Mouse (Mus musculus) MEL (cell line): ENCODE measurements at regions not wholly inside any gene's neighbourhood (a gene's known extent, or its start where the extent isn't known, plus 50 kb on each side); places are given as distances from the start of the nearest gene placed in this dataset.

Source experiments
- DNase-seq: peaks from one replicate; pipeline ENCODE4 v3.0.0; 2011; ENCODE audit warnings: low read depth, low spot score
- H3K27ac ChIP-seq: 2 replicates; pipeline ENCODE4 v1.5.1; 2012; ENCODE audit warnings: low read depth, mild to moderate bottlenecking, control low read depth, low read length, moderate library complexity; ENCODE audit not compliant: control insufficient read depth
- H3K27me3 ChIP-seq, 2 experiments: fragments of 150-350 bp in 1 of 2; sonication (generic) in 1 of 2; 2 replicates each; pipeline ENCODE4 v1.6.1; 2012; ENCODE audit warnings: low read length in 2 of 2, mild to moderate bottlenecking in 2 of 2, improper control_type of control experiment in 1 of 2, moderate library complexity in 1 of 2; ENCODE audit not compliant: insufficient read depth in 2 of 2, control insufficient read depth in 1 of 2
- H3K36me3 ChIP-seq, 2 experiments: 2 replicates each; pipeline ENCODE4 v1.6.1; 2012 to 2014; ENCODE audit warnings: low read length in 2 of 2, improper control_type of control experiment in 1 of 2, inconsistent platforms in 1 of 2, mild to moderate bottlenecking in 1 of 2; ENCODE audit not compliant: insufficient read depth in 2 of 2, control insufficient read depth in 1 of 2
- H3K4me1 ChIP-seq, 2 experiments: fragments of 150-350 bp in 1 of 2; sonication (generic) in 1 of 2; 2 replicates each; pipeline ENCODE4 v1.6.1; 2012; ENCODE audit warnings: low read length in 2 of 2, improper control_type of control experiment in 1 of 2, mild to moderate bottlenecking in 1 of 2; ENCODE audit not compliant: insufficient read depth in 2 of 2, control insufficient read depth in 1 of 2
- H3K4me3 ChIP-seq, 2 experiments: fragments of 150-350 bp in 1 of 2; sonication (generic) in 1 of 2; 2 replicates each; pipeline ENCODE4 v1.5.1; 2012; ENCODE audit warnings: low read depth in 2 of 2, low read length in 2 of 2, mild to moderate bottlenecking in 2 of 2, moderate library complexity in 2 of 2, control low read depth in 1 of 2, improper control_type of control experiment in 1 of 2; ENCODE audit not compliant: control insufficient read depth in 1 of 2, insufficient read depth in 1 of 2
- H3K79me2 ChIP-seq: 2 replicates; pipeline ENCODE4 v1.6.1; 2012; ENCODE audit warnings: mild to moderate bottlenecking, low read length, moderate library complexity; ENCODE audit not compliant: control insufficient read depth, poor library complexity, insufficient read depth
- H3K9ac ChIP-seq: 2 replicates; pipeline ENCODE4 v1.6.1; 2012; ENCODE audit warnings: low read depth, mild to moderate bottlenecking, control low read depth, low read length, moderate library complexity; ENCODE audit not compliant: control insufficient read depth, poor library complexity, severe bottlenecking
- H3K9me3 ChIP-seq: fragments of 150-350 bp; sonication (generic); replicated peaks from 2 replicates; pipeline ENCODE4 v1.6.1; 2012; ENCODE audit warnings: mild to moderate bottlenecking, low read length, improper control_type of control experiment, moderate library complexity; ENCODE audit not compliant: insufficient read depth
- CTCF ChIP-seq, 3 experiments: IDR thresholded peaks in 2 of 3; conservative IDR thresholded peaks in 1 of 3; 2 replicates each; pipeline ENCODE4 v1.5.1; 2011 to 2012; ENCODE audit warnings: low read length in 3 of 3, low read depth in 2 of 3, mild to moderate bottlenecking in 2 of 3, improper control_type of control experiment in 1 of 3, inconsistent platforms in 1 of 3, mixed read lengths in 1 of 3, moderate library complexity in 1 of 3; ENCODE audit not compliant: control insufficient read depth in 1 of 3, insufficient read depth in 1 of 3, poor library complexity in 1 of 3, severe bottlenecking in 1 of 3
- E2F4 ChIP-seq: IDR thresholded peaks from 2 replicates; pipeline ENCODE4 v1.6.1; 2011; ENCODE audit warnings: low read depth, low read length, improper control_type of control experiment, borderline replicate concordance
- ELF1 ChIP-seq: IDR thresholded peaks from 2 replicates; pipeline ENCODE4 v1.6.1; 2014; ENCODE audit warnings: low read depth, mild to moderate bottlenecking, inconsistent platforms, low read length, improper control_type of control experiment, moderate library complexity
- EP300 ChIP-seq, 2 experiments: IDR thresholded peaks; 2 replicates each; pipeline ENCODE4 v1.6.1; 2011; ENCODE audit warnings: improper control_type of control experiment in 2 of 2, low read length in 2 of 2, low read depth in 1 of 2, mild to moderate bottlenecking in 1 of 2
- GABPA ChIP-seq: IDR thresholded peaks from 2 replicates; pipeline ENCODE4 v1.6.1; 2012; ENCODE audit warnings: low read depth, mild to moderate bottlenecking, inconsistent platforms, low read length, improper control_type of control experiment, moderate library complexity
- GATA1 ChIP-seq: IDR thresholded peaks from 2 replicates; pipeline ENCODE4 v1.6.1; 2011; ENCODE audit warnings: low read depth, low read length, improper control_type of control experiment
- HCFC1 ChIP-seq: IDR thresholded peaks from 2 replicates; pipeline ENCODE4 v1.6.1; 2012; ENCODE audit warnings: low read depth, mild to moderate bottlenecking, inconsistent platforms, low read length, improper control_type of control experiment, moderate library complexity
- JUND ChIP-seq: IDR thresholded peaks from 2 replicates; pipeline ENCODE4 v1.6.1; 2011; ENCODE audit warnings: low read depth, mild to moderate bottlenecking, improper control_type of control experiment, low read length
- KAT2A ChIP-seq: conservative IDR thresholded peaks from 2 replicates; pipeline ENCODE4 v1.6.1; 2012; ENCODE audit warnings: low read depth, low read length, improper control_type of control experiment, inconsistent platforms
- MAX ChIP-seq: IDR thresholded peaks from 2 replicates; pipeline ENCODE4 v1.6.1; 2011; ENCODE audit warnings: low read length, improper control_type of control experiment
- MAZ ChIP-seq: IDR thresholded peaks from 2 replicates; pipeline ENCODE4 v1.6.1; 2012; ENCODE audit warnings: low read depth, mild to moderate bottlenecking, inconsistent platforms, low read length, improper control_type of control experiment
- MXI1 ChIP-seq: IDR thresholded peaks from 2 replicates; pipeline ENCODE4 v1.6.1; 2011; ENCODE audit warnings: mild to moderate bottlenecking, low read depth, low read length, improper control_type of control experiment
- MYB ChIP-seq: IDR thresholded peaks from 2 replicates; pipeline ENCODE4 v1.6.1; 2011; ENCODE audit warnings: mild to moderate bottlenecking, low read depth, low read length, improper control_type of control experiment
- MYC ChIP-seq: IDR thresholded peaks from 2 replicates; pipeline ENCODE4 v1.6.1; 2011; ENCODE audit warnings: low read depth, mild to moderate bottlenecking, low read length, improper control_type of control experiment, moderate library complexity
- NRF1 ChIP-seq: IDR thresholded peaks from 2 replicates; pipeline ENCODE4 v1.6.1; 2014; ENCODE audit warnings: low read depth, mild to moderate bottlenecking, inconsistent platforms, low read length, improper control_type of control experiment, moderate library complexity; ENCODE audit not compliant: poor library complexity, insufficient read depth, severe bottlenecking
- POLR2A ChIP-seq, 2 experiments: IDR thresholded peaks; 2 replicates each; pipeline ENCODE4 v1.6.1; 2011 to 2012; ENCODE audit warnings: low read length in 2 of 2, mild to moderate bottlenecking in 2 of 2, control low read depth in 1 of 2, improper control_type of control experiment in 1 of 2, low read depth in 1 of 2, moderate library complexity in 1 of 2; ENCODE audit not compliant: control insufficient read depth in 1 of 2, insufficient read depth in 1 of 2, poor library complexity in 1 of 2
- RCOR1 ChIP-seq: IDR thresholded peaks from 2 replicates; pipeline ENCODE4 v1.6.1; 2012; ENCODE audit warnings: low read depth, mild to moderate bottlenecking, inconsistent platforms, low read length, improper control_type of control experiment
- SIN3A ChIP-seq: IDR thresholded peaks from 2 replicates; pipeline ENCODE4 v1.6.1; 2012; ENCODE audit warnings: low read length, improper control_type of control experiment, inconsistent platforms
- TAL1 ChIP-seq: IDR thresholded peaks from 2 replicates; pipeline ENCODE4 v1.6.1; 2012; ENCODE audit warnings: mild to moderate bottlenecking, inconsistent platforms, low read length, moderate library complexity, mixed read lengths
- TBP ChIP-seq: IDR thresholded peaks from 2 replicates; pipeline ENCODE4 v1.8.0; 2011; ENCODE audit warnings: low read depth, low read length, improper control_type of control experiment
- UBTF ChIP-seq: IDR thresholded peaks from 2 replicates; pipeline ENCODE4 v1.6.1; 2012; ENCODE audit warnings: low read depth, mild to moderate bottlenecking, inconsistent platforms, low read length, improper control_type of control experiment, moderate library complexity, borderline replicate concordance; ENCODE audit not compliant: insufficient read depth
- USF2 ChIP-seq, 2 experiments: IDR thresholded peaks; 2 replicates each; pipeline ENCODE4 v1.6.1; 2011 to 2012; ENCODE audit warnings: improper control_type of control experiment in 2 of 2, low read length in 2 of 2, borderline replicate concordance in 1 of 2, inconsistent platforms in 1 of 2, low read depth in 1 of 2, mild to moderate bottlenecking in 1 of 2; ENCODE audit not compliant: insufficient read depth in 1 of 2
- ZC3H11A ChIP-seq: IDR thresholded peaks from 2 replicates; pipeline ENCODE4 v1.6.1; 2012; ENCODE audit warnings: low read depth, mild to moderate bottlenecking, inconsistent platforms, low read length, improper control_type of control experiment
- ZKSCAN1 ChIP-seq: IDR thresholded peaks from 2 replicates; pipeline ENCODE4 v1.6.1; 2012; ENCODE audit warnings: low read depth, mild to moderate bottlenecking, inconsistent platforms, low read length, improper control_type of control experiment, moderate library complexity
- ZMIZ1 ChIP-seq: IDR thresholded peaks from 2 replicates; pipeline ENCODE4 v1.6.1; 2012; ENCODE audit warnings: low read depth, mild to moderate bottlenecking, inconsistent platforms, low read length, improper control_type of control experiment, moderate library complexity

DNA sequence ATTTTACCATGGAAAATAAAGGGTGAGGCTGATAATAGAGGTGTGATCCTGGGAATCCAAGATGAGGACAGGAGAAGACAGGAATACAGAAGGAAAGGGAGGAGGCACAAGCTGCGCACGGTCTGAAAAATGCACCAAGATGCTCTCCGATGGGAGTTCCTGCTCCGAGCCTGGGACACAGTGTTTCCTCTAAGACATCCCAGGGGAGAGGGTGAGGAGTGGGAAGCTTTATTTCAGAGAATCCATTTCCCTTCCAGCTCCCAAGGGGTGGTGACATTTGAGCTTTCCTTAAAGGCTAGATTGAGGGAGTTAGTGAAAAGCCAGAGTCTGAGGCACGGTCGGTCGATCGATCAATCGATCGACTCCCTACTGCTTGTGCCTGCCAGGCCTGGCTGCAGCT lies 212.7 kb upstream of the Nabp1 start:
- H3K79me2 ChIP-seq: no peaks in the 10 kb centered on the region
- no peak overlapping the region for H3K9ac ChIP-seq
- DNase-seq: no peak
- no peaks in the 10 kb centered on the region for H3K36me3 ChIP-seq
- no peaks in the 10 kb centered on the region for H3K27me3 ChIP-seq
- TF ChIP-seq TAL1 (no peak), ZMIZ1 (no peak), ZKSCAN1 (no peak), UBTF (no peak), POLR2A (IDR thresholded peaks at IDR 0.05; ENCODE audit: control insufficient read depth in 1 of 2, insufficient read depth in 1 of 2, low read depth in 1 of 2, low read length in 2 of 2, poor library complexity in 1 of 2) (no peak)
- H3K9me3 ChIP-seq: no peaks in the 10 kb centered on the region
- no peaks in the 10 kb centered on the region for H3K4me1 ChIP-seq
- no peak overlapping the region for H3K4me3 ChIP-seq
- H3K27ac ChIP-seq: no peak overlapping the region

DNA sequence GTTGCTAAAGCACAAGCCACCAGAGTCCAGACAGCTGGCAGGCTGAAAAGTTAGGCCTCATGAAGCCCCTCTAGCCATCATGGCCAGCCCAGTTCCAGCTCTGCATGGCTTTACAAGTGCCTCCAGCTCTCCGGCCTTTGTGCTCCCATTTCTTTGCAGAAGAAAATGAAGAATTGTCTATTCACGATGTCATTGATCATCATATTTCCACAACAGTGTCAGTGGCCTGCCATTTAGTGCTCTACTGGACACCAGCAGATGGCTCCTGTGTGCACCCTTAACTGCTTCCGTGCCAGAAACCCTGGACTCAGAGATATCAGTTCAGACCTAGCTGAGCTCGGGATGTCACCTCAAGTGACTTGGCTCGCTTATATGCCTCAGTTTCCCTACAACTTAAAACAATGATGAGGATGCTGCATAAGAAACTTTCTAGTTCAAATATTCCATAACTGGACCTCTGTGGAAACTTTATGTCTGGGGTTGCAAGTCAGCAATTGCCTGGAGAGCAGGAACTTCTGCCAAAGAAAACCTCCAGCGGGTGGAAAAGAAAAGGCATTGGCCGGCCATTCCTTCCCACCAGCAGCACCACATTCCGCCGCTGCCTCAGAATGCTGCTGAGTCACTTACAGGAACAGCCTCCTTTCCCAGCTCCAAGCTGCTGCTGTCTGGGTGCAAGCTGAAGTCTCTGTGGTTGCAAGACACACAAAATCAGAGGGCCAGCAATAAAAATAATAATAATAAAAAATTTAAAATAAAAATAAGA lies 211.4 kb upstream of the Nabp1 start:
- DNase-seq: no peak
- H3K9me3 ChIP-seq: no peaks in the 10 kb centered on the region
- no peak overlapping the region for H3K9ac ChIP-seq
- no peaks in the 10 kb centered on the region for H3K27me3 ChIP-seq
- no peak overlapping the region for H3K27ac ChIP-seq
- H3K79me2 ChIP-seq: no peaks in the 10 kb centered on the region
- no peaks in the 10 kb centered on the region for H3K4me1 ChIP-seq
- TF ChIP-seq KAT2A (no peak), UBTF (no peak), MAX (no peak), E2F4 (no peak), CTCF (IDR thresholded peaks at IDR 0.05 in 2 of 3, conservative IDR thresholded peaks at IDR 0.05 in 1 of 3; ENCODE audit: control insufficient read depth in 1 of 3, insufficient read depth in 1 of 3, low read depth in 2 of 3, low read length in 3 of 3, poor library complexity in 1 of 3, severe bottlenecking in 1 of 3) (no peak), USF2 (IDR thresholded peaks at IDR 0.05; ENCODE audit: borderline replicate concordance in 1 of 2, insufficient read depth in 1 of 2, low read depth in 1 of 2, low read length in 2 of 2) (no peak), ZC3H11A (no peak), TBP (no peak), ZMIZ1 (no peak)
- H3K36me3 ChIP-seq: no peaks in the 10 kb centered on the region
- no peak overlapping the region for H3K4me3 ChIP-seq

- no peaks in the 10 kb centered on the region for H3K4me1 ChIP-seq
- no peak for DNase-seq
- H3K9ac ChIP-seq: no peak overlapping the region
- no peak overlapping the region for H3K27ac ChIP-seq
- no peaks in the 10 kb centered on the region for H3K79me2 ChIP-seq
- H3K27me3 ChIP-seq: no peaks in the 10 kb centered on the region
- no peak overlapping the region for H3K4me3 ChIP-seq
- no peaks in the 10 kb centered on the region for H3K9me3 ChIP-seq
- H3K36me3 ChIP-seq: no peaks in the 10 kb centered on the region
- TF ChIP-seq MYC (no peak), HCFC1 (no peak), RCOR1 (no peak), GABPA (no peak), MYB (no peak), UBTF (no peak), NRF1 (no peak), USF2 (IDR thresholded peaks at IDR 0.05; ENCODE audit: borderline replicate concordance in 1 of 2, insufficient read depth in 1 of 2, low read depth in 1 of 2, low read length in 2 of 2) (no peak), EP300 (IDR thresholded peaks at IDR 0.05; ENCODE audit: low read depth in 1 of 2, low read length in 2 of 2) (no peak), CTCF (IDR thresholded peaks at IDR 0.05 in 2 of 3, conservative IDR thresholded peaks at IDR 0.05 in 1 of 3; ENCODE audit: control insufficient read depth in 1 of 3, insufficient read depth in 1 of 3, low read depth in 2 of 3, low read length in 3 of 3, poor library complexity in 1 of 3, severe bottlenecking in 1 of 3) (no peak), SIN3A (no peak), MAZ (no peak), ELF1 (no peak), MXI1 (no peak), JUND (no peak), GATA1 (no peak)
These were observed 210.7 kb upstream of the Nabp1 start for GRCm38 (mm10) chr1:51688946-51689345.
